Mouse (Mus musculus): ENCODE data around the gene Nedd4.

- TF ChIP-seq CTCF (IDR thresholded peaks at IDR 0.05; ENCODE audit: borderline replicate concordance, control insufficient read depth, extremely low read depth, insufficient read depth, low read length, poor library complexity) (no peak), POLR2A (IDR thresholded peaks at IDR 0.05; ENCODE audit: control insufficient read depth, extremely low read depth, insufficient read depth, low read length, poor library complexity) (no peak)
These were observed 21.5 kb upstream of the Nedd4 start for GRCm38 (mm10) chr9:72640642-72641041.
